Comparison of ENCODE assay signal across 14 mouse cellular contexts in genomic region chr8:55398331-55398730, GRCm38 (mm10).
A peak's percentile ranks its signal among the peaks of the same experiment; 100 is the strongest.
DNase-seq lines count a peak whose midpoint lies in the region; ATAC-seq and TF ChIP-seq lines count a peak whose summit lies in the region.
"Had no signal": no experiment of that assay in that cellular context is flagged by ENCODE, and none has a peak within 500 bp of the region (broad histone marks: within the 10 kb centered on the region; RNA-seq: fewer than 3 reads in every experiment).

No protein-coding gene starts in this region.

- TF ChIP-seq CTCF in kidney, adult 2 months (conservative IDR thresholded peaks at IDR 0.05; ENCODE audit: insufficient read depth, insufficient read length, low read depth, low read length): no peak
- TF ChIP-seq CTCF in lung, postnatal 0 days (IDR thresholded peaks at IDR 0.05): peak; percentile 10; the same call in 1 of the 2 replicates

- no peak for TF ChIP-seq POLR2A in kidney, adult 2 months (IDR thresholded peaks at IDR 0.05; ENCODE audit: low read depth, low read length)

- H3K9ac ChIP-seq in lung, postnatal 0 days (replicated peaks; ENCODE audit: low read depth): no peak overlapping the region
- H3K9ac ChIP-seq: liver, embryonic 13.5 days had no signal

- H3K4me1 ChIP-seq in kidney, adult 2 months (ENCODE audit: control insufficient read depth, insufficient read depth, low read length): no peaks in the 10 kb centered on the region
- H3K4me1 ChIP-seq in lung, postnatal 0 days (ENCODE audit: insufficient read depth, low read depth, low read length): no peaks in the 10 kb centered on the region
- H3K4me1 ChIP-seq: liver, embryonic 13.5 days had no signal

- H3K4me3 ChIP-seq in kidney, adult 2 months (ENCODE audit: insufficient read depth, low read depth, low read length): no peak overlapping the region
- H3K4me3 ChIP-seq in lung, postnatal 0 days (ENCODE audit: low read depth, low read length): no peak overlapping the region
- H3K4me3 ChIP-seq: liver, embryonic 13.5 days had no signal

- H3K9me3 ChIP-seq in lung, postnatal 0 days (ENCODE audit: low read length): no peaks in the 10 kb centered on the region

- no peak for DNase-seq in cerebellum, adult 11-12 months
- peak; percentile 58 for DNase-seq in kidney, adult 2 months
- no peak for DNase-seq in kidney, adult 18-20 months
- no peak for DNase-seq in lung, postnatal 0 days (ENCODE audit: low spot score)
- no peak for DNase-seq in lung, postnatal 14 days
- DNase-seq in retina, embryonic 14.5 days (ENCODE audit: low spot score): peak; percentile 41
- no peak for DNase-seq in right cerebral cortex, postnatal 4 days
- DNase-seq: adrenal gland, postnatal 25 days; cerebellum, adult 2 months; heart, adult 11 months; liver, embryonic 13.5 days; spleen, adult 18-20 months; thymus, postnatal 4 days had no signal

- 0 out of 2 replicates have a peak, but pooled peaks have one; percentile 26 for ATAC-seq in cerebellum, adult (ENCODE audit: insufficient number of reproducible peaks, low FRiP score, low TSS enrichment)
- no peak for ATAC-seq in lung, postnatal 0 days

- no peak for TF ChIP-seq EP300 in lung, postnatal 0 days (IDR thresholded peaks at IDR 0.05)

- no peaks in the 10 kb centered on the region for H3K36me3 ChIP-seq in kidney, adult 2 months (ENCODE audit: control insufficient read depth, insufficient read depth, low read length)
- H3K36me3 ChIP-seq in lung, postnatal 0 days (ENCODE audit: insufficient read depth, low read length): no peaks in the 10 kb centered on the region
- H3K36me3 ChIP-seq: liver, embryonic 13.5 days had no signal

- H3K27ac ChIP-seq in kidney, adult 2 months (ENCODE audit: insufficient read depth, low read depth, low read length): no peak overlapping the region
- H3K27ac ChIP-seq in lung, postnatal 0 days (ENCODE audit: low read length): no peak overlapping the region
- H3K27ac ChIP-seq: liver, embryonic 13.5 days had no signal

- H3K4me2 ChIP-seq in lung, postnatal 0 days (replicated peaks; ENCODE audit: low read depth, low read length): no peak overlapping the region
- H3K4me2 ChIP-seq: liver, embryonic 13.5 days had no signal

- H3K27me3 ChIP-seq in kidney, adult 2 months (replicated peaks; ENCODE audit: control insufficient read depth, insufficient read depth, low read length): no peaks in the 10 kb centered on the region
- H3K27me3 ChIP-seq in lung, postnatal 0 days (replicated peaks; ENCODE audit: insufficient read depth, low read length): no peaks in the 10 kb centered on the region
- H3K27me3 ChIP-seq: liver, embryonic 13.5 days had no signal

Comparison
In these comparisons a context has a peak if more than half of its experiments do, and no peak if none do; other contexts are left out.
1. DNase-seq: peak in kidney, adult 2 months (single experiment) and retina, embryonic 14.5 days (single experiment); none in cerebellum, adult 11-12 months (single experiment), kidney, adult 18-20 months (single experiment), lung, postnatal 0 days (single experiment), lung, postnatal 14 days (single experiment) and right cerebral cortex, postnatal 4 days (single experiment).